18 mouse cellular contexts compared by ENCODE assay signal in genomic region chr8:124271518-124271917, GRCm38 (mm10). TPM values are rescaled to one million over a fixed set of nuclear protein-coding genes. Genes with fewer than 3 reads are reported as not detected.
DNase-seq lines count a peak whose midpoint lies in the region; ATAC-seq and TF ChIP-seq lines count a peak whose summit lies in the region.
"Had no signal": no experiment of that assay in that cellular context is flagged by ENCODE, and none has a peak within 500 bp of the region (broad histone marks: within the 10 kb centered on the region; RNA-seq: fewer than 3 reads in every experiment).

No protein-coding gene starts in this region.

- H3K4me2 ChIP-seq in stomach, postnatal 0 days (replicated peaks; ENCODE audit: low read depth): no peak overlapping the region
- H3K4me2 ChIP-seq: embryonic facial prominence, embryonic 12.5 days; hindbrain, embryonic 15.5 days; lung, embryonic 14.5 days; neural tube, embryonic 15.5 days had no signal

- H3K9ac ChIP-seq in stomach, postnatal 0 days (ENCODE audit: low read length): no peak overlapping the region
- H3K9ac ChIP-seq: embryonic facial prominence, embryonic 12.5 days; hindbrain, embryonic 15.5 days; lung, embryonic 14.5 days; neural tube, embryonic 15.5 days had no signal

- peak; percentile 25 for ATAC-seq in megakaryocyte, adult 5-6 weeks (ENCODE audit: poor library complexity, severe bottlenecking)
- no peak for ATAC-seq in stomach, postnatal 0 days (ENCODE audit: low FRiP score, low TSS enrichment)

- TF ChIP-seq EP300 in stomach, postnatal 0 days (optimal IDR thresholded peaks at IDR 0.05): no peak

- TF ChIP-seq CTCF in spleen, adult 2 months (IDR thresholded peaks at IDR 0.05; ENCODE audit: extremely low read depth, insufficient read depth, insufficient read length, insufficient replicate concordance): no peak
- TF ChIP-seq CTCF in stomach, postnatal 0 days (IDR thresholded peaks at IDR 0.05; ENCODE audit: low read depth): no peak

- no peak for TF ChIP-seq POLR2A in spleen, adult 2 months (IDR thresholded peaks at IDR 0.05; ENCODE audit: low read depth, low read length)

- no peaks in the 10 kb centered on the region for H3K27me3 ChIP-seq in spleen, adult 2 months (ENCODE audit: control insufficient read depth, insufficient read depth, low read length)
- H3K27me3 ChIP-seq in stomach, postnatal 0 days (ENCODE audit: control insufficient read depth, insufficient read depth, low read length): no peaks in the 10 kb centered on the region
- H3K27me3 ChIP-seq: embryonic facial prominence, embryonic 12.5 days; hindbrain, embryonic 15.5 days; neural tube, embryonic 15.5 days had no signal

- H3K27ac ChIP-seq in spleen, adult 2 months (ENCODE audit: insufficient read depth, low read length): peak overlapping the region; percentile 51
- H3K27ac ChIP-seq in stomach, postnatal 0 days (replicated peaks): no peak overlapping the region
- H3K27ac ChIP-seq: embryonic facial prominence, embryonic 12.5 days; hindbrain, embryonic 15.5 days; macrophage had no signal

- H3K4me1 ChIP-seq in spleen, adult 2 months (ENCODE audit: control insufficient read depth, insufficient read depth, insufficient read length): peaks cover 34% of the 10 kb centered on the region
- no peaks in the 10 kb centered on the region; the same call in 1 of the 2 replicates for H3K4me1 ChIP-seq in stomach, postnatal 0 days (replicated peaks; ENCODE audit: control insufficient read depth, insufficient read depth)

- no peak overlapping the region for H3K4me3 ChIP-seq in spleen, adult 2 months (ENCODE audit: extremely low read depth, insufficient read depth, insufficient read length)
- H3K4me3 ChIP-seq in stomach, postnatal 0 days (ENCODE audit: low read depth, low read length): no peak overlapping the region
- H3K4me3 ChIP-seq: embryonic facial prominence, embryonic 12.5 days; hindbrain, embryonic 15.5 days; neural tube, embryonic 15.5 days had no signal

- H3K9me3 ChIP-seq in stomach, postnatal 0 days (ENCODE audit: control insufficient read depth, low read length): no peaks in the 10 kb centered on the region
- H3K9me3 ChIP-seq: hindbrain, embryonic 15.5 days; neural tube, embryonic 15.5 days had no signal

- 11% methylated on average over 12 of the region's 12 CpGs for WGBS in spleen, adult 2 months
- 85% methylated on average over 12 of the region's 12 CpGs for WGBS in stomach, postnatal 0 days

- DNase-seq in spleen, adult 2 months (ENCODE audit: low read depth in 1 of 2, low spot score in 2 of 2): no peak
- DNase-seq in spleen, postnatal 36 days (ENCODE audit: low spot score in 2 of 2): no peak
- peak; percentile 50 for DNase-seq in c-Kit-positive CD71-negative TER-119-negative erythroid progenitor cells, embryonic 14.5 days (ENCODE audit: low read depth)
- DNase-seq in cerebellum, postnatal 25 days: no peak
- DNase-seq in stomach, postnatal 0 days (ENCODE audit: low spot score): no peak
- no peak for DNase-seq in gastrocnemius, adult 8-10 months (ENCODE audit: low spot score in 2 of 2)
- DNase-seq: cerebellum, adult 11 months; cerebellum, postnatal 36 days; heart, adult 18-20 months; heart, postnatal 10 days; kidney, adult 18-20 months; lung, embryonic 14.5 days; retina, postnatal 1 day had no signal

- H3K36me3 ChIP-seq in spleen, adult 2 months (ENCODE audit: control insufficient read depth, insufficient read depth, low read length): no peaks in the 10 kb centered on the region
- no peaks in the 10 kb centered on the region for H3K36me3 ChIP-seq in stomach, postnatal 0 days (ENCODE audit: control insufficient read depth, insufficient read depth, low read length)
- H3K36me3 ChIP-seq: hindbrain, embryonic 15.5 days; neural tube, embryonic 15.5 days had no signal

RNA-seq across cellular contexts. Expression of gene Galnt2, which starts 40.3 kb away (rescaled TPM):
- polyA plus RNA-seq in spleen, adult 2 months (2012; rRNA removed): 9.4 and 16.6 TPM in 2 replicates
- total RNA-seq in megakaryocyte, adult 5-6 weeks (2015): 31.3 and 61.1 TPM in 2 replicates
- total RNA-seq in megakaryocyte, adult 5-6 weeks (2017): 15.5 and 20.4 TPM in 2 replicates
- 48.6 and 48.9 TPM in 2 replicates for polyA plus RNA-seq in stomach, postnatal 0 days (2015; fragmentation: Nextera tagmentation; extraction: Ambion mirVana)
- total RNA-seq in gastrocnemius, adult 8-10 months (2022): 10 to 100 TPM; 43.1 to 54.1 (median 49.5) TPM
